Mouse (Mus musculus): Measurements from ENCODE around the gene Dusp18. TPM values are rescaled to one million over a fixed set of nuclear protein-coding genes. Genes with fewer than 3 reads are reported as not detected.

Dusp18 gene
- total RNA-seq, 2 experiments from 2014 or later = 8.8 to 14.7 TPM

DNA sequence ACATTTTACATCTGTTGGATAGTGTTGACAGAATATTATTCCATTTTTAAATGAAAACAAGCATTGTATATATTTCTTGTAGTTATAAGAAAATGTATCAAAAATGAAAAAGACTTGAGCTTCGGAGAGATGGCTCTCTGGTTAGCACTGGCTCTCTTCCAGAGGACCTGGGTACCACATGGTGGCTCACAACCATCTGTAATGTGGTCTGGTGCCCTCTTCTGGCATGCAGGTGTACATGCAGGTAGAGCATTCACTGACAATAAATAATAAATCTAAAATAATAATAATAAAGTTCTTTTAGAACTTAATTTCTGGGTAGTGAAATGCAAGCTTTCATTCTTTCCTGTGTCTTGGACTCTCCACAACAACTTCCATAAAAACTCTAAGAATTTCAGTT is 23.7 kb downstream of the Dusp18 start:
- peak; percentile 65 for TF ChIP-seq CTCF (IDR thresholded peaks at IDR 0.05)
- DNase-seq = no peak
- Histone ChIP-seq H3K27ac (no peak overlapping the region), H3K4me3 (no peak overlapping the region)
- intact Hi-C loops (cut with DNase I) = loop anchor here (5.0 to 10.0 kb wide), 2 partner anchors 41 to 114 kb away; no protein-coding TSS in a partner anchor

DNA sequence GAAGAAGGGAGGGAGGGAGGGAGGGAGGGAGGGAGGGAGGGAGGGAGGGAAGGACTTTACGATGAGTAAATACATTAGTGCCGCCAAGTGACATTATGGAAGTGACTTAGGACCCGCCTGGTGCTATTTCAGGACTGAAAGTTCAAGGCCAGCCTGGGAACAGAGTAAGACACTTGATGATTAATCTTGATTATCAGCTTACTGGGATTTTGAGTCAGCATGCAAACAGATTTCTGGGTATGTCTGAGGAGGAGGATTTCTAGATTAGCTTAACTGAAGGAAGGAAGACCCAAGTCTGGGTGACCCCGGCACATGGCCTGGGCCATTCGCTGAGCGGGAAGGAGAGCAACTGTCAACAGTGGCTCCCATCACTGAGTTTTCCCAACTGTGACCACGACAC is 25.4 kb downstream of the Dusp18 start:
- intact Hi-C loops (cut with DNase I) = loop anchor here (5.0 kb wide), 1 partner anchor 208 kb away; no protein-coding TSS in a partner anchor
- TF ChIP-seq CTCF (IDR thresholded peaks at IDR 0.05) = no peak

DNA sequence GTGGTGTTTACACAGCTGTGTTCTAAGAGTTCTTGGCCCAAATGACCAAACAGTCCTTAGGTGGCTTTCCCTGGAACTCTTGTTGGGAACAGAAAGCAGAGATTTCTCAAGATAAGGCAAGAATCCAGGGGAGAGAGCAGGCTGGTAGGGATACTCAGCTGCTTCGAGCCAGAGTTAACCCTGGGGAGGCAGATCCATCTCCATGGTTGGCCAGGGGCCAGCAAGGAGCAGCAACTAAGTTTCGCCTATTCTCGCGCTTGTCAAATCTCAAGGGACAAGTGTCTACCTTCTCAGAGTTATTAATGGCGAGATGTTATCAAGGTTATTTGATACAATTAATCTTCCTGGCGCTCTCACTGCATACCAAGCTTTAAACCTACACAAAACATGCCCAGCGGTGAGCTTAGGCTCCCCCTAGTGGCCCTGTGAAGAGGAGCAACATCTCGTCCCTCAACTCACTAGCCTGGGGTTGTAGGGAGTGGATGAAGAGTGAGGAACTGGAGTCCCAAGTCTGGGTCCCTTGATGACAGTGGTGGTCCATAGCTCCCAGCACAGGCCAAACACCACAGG is 26.3 kb downstream of the Dusp18 start:
- H3K4me3 ChIP-seq = no peak overlapping the region
- intact Hi-C loops (cut with DNase I) = loop anchor here (5.0 kb wide), 1 partner anchor 209 kb away; no protein-coding TSS in a partner anchor
- DNase-seq = peak; percentile 44
- no peak overlapping the region for H3K27ac ChIP-seq
- TF ChIP-seq CTCF (IDR thresholded peaks at IDR 0.05) = peak; percentile 80

More for the DNA sequence above, 25.4 kb downstream of the Dusp18 start:
- DNase-seq = no peak
- no peak overlapping the region for H3K27ac ChIP-seq
- no peak overlapping the region for H3K4me3 ChIP-seq

- no peak for TF ChIP-seq CTCF (IDR thresholded peaks at IDR 0.05)
- H3K4me3 ChIP-seq = no peak overlapping the region
- intact Hi-C loops (cut with DNase I) = loop anchor here (5.0 kb wide), 1 partner anchor 210 kb away; no protein-coding TSS in a partner anchor
- no peak for DNase-seq
- no peak overlapping the region for H3K27ac ChIP-seq
These were observed 27.1 kb downstream of the Dusp18 start for GRCm38 (mm10) chr11:3922115-3922514.

DNA sequence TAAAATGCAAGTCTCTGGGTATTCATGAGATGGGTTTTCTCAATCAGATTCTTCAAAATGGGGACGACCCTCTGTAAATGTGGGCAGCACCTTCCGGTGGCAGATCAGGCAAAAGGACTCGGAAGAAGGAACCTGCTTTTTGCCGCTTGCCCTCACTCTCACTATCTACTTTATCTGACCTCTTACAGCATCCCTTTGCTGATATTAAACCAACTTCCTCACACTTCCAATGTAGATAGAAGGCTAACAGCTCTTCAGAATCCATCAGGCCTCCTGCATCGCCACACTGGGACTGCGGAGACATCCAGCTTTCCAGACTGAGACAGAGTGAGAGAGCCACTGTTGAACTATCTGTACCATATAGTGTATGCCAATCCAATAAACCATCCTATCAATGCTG is 27.7 kb downstream of the Dusp18 start:
- DNase-seq = no peak
- TF ChIP-seq CTCF (IDR thresholded peaks at IDR 0.05) = no peak
- Histone ChIP-seq H3K4me3 (no peak overlapping the region), H3K27ac (no peak overlapping the region)
- intact Hi-C loops (cut with DNase I) = loop anchor here (5.0 kb wide), 1 partner anchor 210 kb away; no protein-coding TSS in a partner anchor

DNA sequence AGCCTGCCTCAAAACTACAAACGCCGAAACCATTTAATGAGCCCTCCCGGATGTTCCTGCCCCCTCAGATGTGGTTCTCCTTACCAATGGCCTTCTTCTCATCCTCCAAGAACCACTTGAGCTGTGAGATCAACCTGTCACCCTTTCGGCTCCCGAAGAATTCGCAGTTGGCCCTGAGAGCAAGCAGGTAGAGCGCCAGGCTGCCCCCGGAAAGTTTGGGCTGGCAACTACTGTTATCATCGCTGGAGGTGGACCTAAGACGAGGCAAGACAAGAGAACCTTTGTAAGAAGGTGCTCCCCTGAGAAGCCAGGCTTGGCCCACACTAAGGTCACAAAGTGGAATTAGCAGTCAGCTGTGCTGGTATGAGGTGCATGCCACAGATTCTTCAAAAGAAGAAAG is 30.9 kb downstream of the Dusp18 start:
- H3K4me3 ChIP-seq = no peak overlapping the region
- intact Hi-C loops (cut with DNase I) = no loop called here
- TF ChIP-seq CTCF (IDR thresholded peaks at IDR 0.05) = no peak
- DNase-seq = no peak
- H3K27ac ChIP-seq = no peak overlapping the region

GRCm38 (mm10) chr11:3930019-3930418 is 35.0 kb downstream of the Dusp18 start:
- H3K27ac ChIP-seq = no peak overlapping the region
- H3K4me3 ChIP-seq = no peak overlapping the region
- no peak for TF ChIP-seq CTCF (IDR thresholded peaks at IDR 0.05)
- intact Hi-C loops (cut with DNase I) = no loop called here
- DNase-seq = no peak

GRCm38 (mm10) chr11:3930931-3931330 is 35.9 kb downstream of the Dusp18 start:
- Histone ChIP-seq H3K4me3 (peak overlapping the region; percentile 76), H3K27ac (peak overlapping the region; percentile 70; the same call in 1 of the 2 replicates)
- no peak for DNase-seq
- TF ChIP-seq CTCF (IDR thresholded peaks at IDR 0.05) = no peak
- intact Hi-C loops (cut with DNase I) = no loop called here

DNA sequence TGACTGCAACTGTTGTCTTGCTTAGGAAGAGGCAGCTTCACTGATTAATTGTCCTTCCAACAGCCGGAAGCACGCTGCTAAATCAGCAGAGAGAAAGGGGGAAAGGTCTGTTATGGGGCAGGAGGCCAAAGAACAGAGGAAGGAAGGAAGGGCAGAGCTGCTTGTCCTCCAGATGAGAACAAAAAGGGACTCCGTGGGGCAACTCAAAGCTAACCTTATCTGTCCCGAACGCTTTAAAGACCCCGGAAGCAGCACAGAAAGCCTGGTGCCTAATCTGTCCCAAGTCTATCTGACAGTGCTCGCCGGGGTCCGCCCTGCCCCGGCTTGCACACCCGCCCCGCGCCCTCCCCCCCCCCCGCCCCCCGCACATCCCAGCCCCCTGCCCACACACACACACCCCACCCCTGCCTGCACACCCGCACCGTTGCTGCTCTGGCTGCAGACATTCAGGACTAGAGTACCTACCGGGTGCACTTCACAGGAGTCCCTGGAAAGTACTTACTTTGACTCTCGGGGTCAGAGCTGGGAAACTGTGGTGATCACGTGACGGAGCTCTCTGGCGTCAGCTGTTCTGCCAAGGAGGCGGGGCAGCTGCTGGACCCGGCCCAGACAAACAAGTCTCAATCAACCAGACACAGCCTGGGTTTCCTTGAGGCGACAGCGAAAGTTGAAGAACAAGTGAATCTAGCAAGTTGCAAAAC is 36.6 kb downstream of the Dusp18 start, which contains the start of gene Tcn2:
Tcn2 (minus strand) TSS at position 649 of the 701 bp plus-strand sequence.
- peak within 1 kb of the TSS; percentile 76 for H3K4me3 ChIP-seq
- intact Hi-C loops (cut with DNase I) = no loop called here
- no peak for TF ChIP-seq CTCF (IDR thresholded peaks at IDR 0.05)
- DNase-seq = peak; percentile 92
- H3K27ac ChIP-seq = peak within 1 kb of the TSS; percentile 70

DNA sequence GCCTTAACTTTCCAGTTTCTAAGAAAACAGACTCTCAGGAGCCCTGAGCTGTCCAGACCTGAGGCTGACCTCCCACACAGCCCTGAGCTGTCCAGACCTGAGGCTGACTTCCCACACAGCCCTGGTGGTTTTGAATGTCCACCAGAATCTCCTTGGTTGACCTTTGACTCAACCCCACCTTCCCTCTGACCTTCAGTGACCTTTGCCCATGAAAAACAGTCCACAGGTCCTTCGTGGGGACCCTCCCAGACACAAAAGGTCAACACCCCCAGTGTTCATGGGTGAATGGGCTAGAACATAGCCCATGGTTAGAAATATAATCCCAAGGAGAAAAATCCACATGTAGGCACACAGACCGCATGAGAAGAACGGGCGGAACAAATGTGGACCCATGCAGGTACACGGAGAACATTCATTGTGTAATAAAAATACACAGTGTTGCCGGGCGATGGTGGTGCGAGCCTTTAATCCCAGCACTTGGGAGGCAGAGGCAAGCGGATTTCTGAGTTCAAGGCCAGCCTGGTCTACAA is 38.8 kb downstream of the Dusp18 start:
- Histone ChIP-seq H3K27ac (no peak overlapping the region), H3K4me3 (no peak overlapping the region)
- no peak for DNase-seq
- intact Hi-C loops (cut with DNase I) = no loop called here
- TF ChIP-seq CTCF (IDR thresholded peaks at IDR 0.05) = no peak

- no peak overlapping the region for H3K27ac ChIP-seq
- no peak overlapping the region for H3K4me3 ChIP-seq
- no peak for DNase-seq
- TF ChIP-seq CTCF (IDR thresholded peaks at IDR 0.05) = no peak
- intact Hi-C loops (cut with DNase I) = no loop called here
These were observed 40.1 kb downstream of the Dusp18 start for GRCm38 (mm10) chr11:3935135-3935534.

DNA sequence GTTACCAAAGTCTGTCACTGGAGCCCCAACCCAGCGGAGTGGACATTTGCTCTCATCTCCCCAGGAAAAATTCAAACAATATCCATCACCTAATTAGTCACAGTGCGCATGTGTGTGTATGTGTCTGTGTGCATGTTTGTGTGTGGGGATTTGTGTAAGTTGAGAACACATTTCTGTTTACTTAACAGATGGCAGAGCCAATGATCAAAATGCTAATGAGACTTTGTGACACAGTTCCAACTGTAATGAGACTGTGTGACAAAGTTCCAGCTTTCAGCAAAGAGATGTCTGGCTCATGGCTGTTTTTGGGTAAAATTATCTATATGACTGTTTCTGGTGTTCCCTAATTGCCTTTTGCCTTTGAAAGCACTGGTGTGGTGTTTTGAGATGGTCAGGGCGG is 41.3 kb downstream of the Dusp18 start:
- Histone ChIP-seq H3K27ac (no peak overlapping the region), H3K4me3 (no peak overlapping the region)
- TF ChIP-seq CTCF (IDR thresholded peaks at IDR 0.05) = no peak
- intact Hi-C loops (cut with DNase I) = no loop called here
- DNase-seq = no peak

DNA sequence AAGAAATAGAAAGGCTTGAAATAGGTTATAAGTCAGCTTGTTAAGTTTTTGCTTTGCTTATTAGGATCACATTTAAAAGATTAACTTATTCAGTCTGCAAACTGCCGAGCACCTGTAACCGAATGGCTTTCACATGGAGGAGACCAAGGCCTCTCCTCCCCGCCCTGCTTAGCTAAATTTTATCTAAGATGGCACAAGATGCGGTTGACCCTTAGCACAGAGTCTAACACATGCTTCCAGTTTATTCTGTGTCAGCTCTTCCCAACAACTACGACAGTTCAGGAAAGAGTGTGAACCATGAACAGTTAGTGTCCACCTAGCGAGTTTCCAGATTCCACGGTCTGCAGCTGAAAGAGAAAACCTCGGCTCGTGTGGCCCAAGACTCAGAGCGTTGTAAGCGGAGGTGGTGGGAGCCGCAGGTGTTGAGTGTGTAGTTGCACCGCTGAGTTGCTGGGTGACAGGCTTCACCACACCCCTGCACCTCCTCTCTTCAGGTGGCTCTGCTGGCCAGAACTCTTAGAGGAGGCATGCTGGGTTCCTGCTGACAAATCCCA is 42.4 kb downstream of the Dusp18 start:
- no peak overlapping the region for H3K27ac ChIP-seq
- DNase-seq = no peak
- no peak for TF ChIP-seq CTCF (IDR thresholded peaks at IDR 0.05)
- intact Hi-C loops (cut with DNase I) = no loop called here
- no peak overlapping the region for H3K4me3 ChIP-seq
